Mouse (Mus musculus) embryonic facial prominence, embryonic 14.5 days (tissue): ENCODE measurements at regions not wholly inside any gene's neighbourhood (a gene's known extent, or its start where the extent isn't known, plus 50 kb on each side); places are given as distances from the start of the nearest gene placed in this dataset.

Source experiments
- ATAC-seq: fragments of 200-750 bp; cut with Nextera tagmentation; 2 replicates; pipeline ENCODE4 v1.8.0; 2017; ENCODE audit warnings: low read depth, moderate number of reproducible peaks, moderate TSS enrichment
- DNase-seq: peaks from one replicate; pipeline ENCODE4 v3.0.0-alpha.2; 2015; ENCODE audit warnings: low spot score
- H3K27ac ChIP-seq: fragments of 300-500 bp; sonication (generic); replicated peaks from 2 replicates; pipeline ENCODE4 v1.5.1; 2014; ENCODE audit warnings: low read depth, mild to moderate bottlenecking, low read length, moderate library complexity
- H3K27me3 ChIP-seq: fragments of 300-500 bp; sonication (generic); replicated peaks from 2 replicates; pipeline ENCODE4 v1.6.1; 2014; ENCODE audit warnings: low read length; ENCODE audit not compliant: control insufficient read depth, insufficient read depth
- H3K36me3 ChIP-seq: fragments of 300-500 bp; sonication (generic); 2 replicates; pipeline ENCODE4 v1.6.1; 2014; ENCODE audit warnings: low read length, mixed read lengths; ENCODE audit not compliant: control insufficient read depth, insufficient read depth
- H3K4me1 ChIP-seq: fragments of 300-500 bp; sonication (generic); 2 replicates; pipeline ENCODE4 v1.6.1; 2014; ENCODE audit warnings: antibody characterized with exemption, low read length; ENCODE audit not compliant: control insufficient read depth, insufficient read depth
- H3K4me2 ChIP-seq: fragments of 300-500 bp; sonication (generic); 2 replicates; pipeline ENCODE4 v1.6.1; 2014; ENCODE audit warnings: low read depth, mild to moderate bottlenecking, low read length, moderate library complexity, mixed read lengths
- H3K4me3 ChIP-seq: fragments of 300-500 bp; sonication (generic); 2 replicates; pipeline ENCODE4 v1.5.1; 2014; ENCODE audit warnings: low read depth, mild to moderate bottlenecking, low read length
- H3K9ac ChIP-seq: fragments of 300-500 bp; sonication (generic); 2 replicates; pipeline ENCODE4 v1.6.1; 2014; ENCODE audit warnings: low read depth, mild to moderate bottlenecking, low read length, moderate library complexity, mixed read lengths
- H3K9me3 ChIP-seq: fragments of 300-500 bp; sonication (generic); 2 replicates; pipeline ENCODE4 v1.6.1; 2016; ENCODE audit warnings: low read length; ENCODE audit not compliant: control insufficient read depth
- WGBS: fragments of 180-500 bp; shearing (Covaris S2); extraction: QIAGEN DNeasy Blood & Tissue Kit; methylation state at CpG from one replicate; pipeline ENCODE4 v1.1.7; 2014; 5-methylcytosine and 5-hydroxymethylcytosine counted together

- no peak for ATAC-seq
- no peak for DNase-seq
- Histone ChIP-seq H3K36me3 (no peaks in the 10 kb centered on the region), H3K27ac (no peak overlapping the region), H3K9me3 (no peaks in the 10 kb centered on the region), H3K4me2 (no peak overlapping the region), H3K27me3 (no peaks in the 10 kb centered on the region), H3K9ac (no peak overlapping the region), H3K4me3 (no peak overlapping the region), H3K4me1 (no peaks in the 10 kb centered on the region)
- WGBS: 71% methylated on average over 2 of the region's 2 CpGs
Observed at GRCm38 (mm10) chr14:120679072-120679471, 200.8 kb downstream of the Rap2a start.

GRCm38 (mm10) chr14:120680272-120680671 is 202.0 kb downstream of the Rap2a start:
- H3K36me3 ChIP-seq: no peaks in the 10 kb centered on the region
- H3K9ac ChIP-seq: no peak overlapping the region
- ATAC-seq (no peak), DNase-seq (peak; percentile 54)
- no peaks in the 10 kb centered on the region for H3K4me1 ChIP-seq
- no peaks in the 10 kb centered on the region for H3K9me3 ChIP-seq
- H3K27ac ChIP-seq: no peak overlapping the region
- H3K27me3 ChIP-seq: no peaks in the 10 kb centered on the region
- WGBS: 64% methylated on average over 2 of the region's 2 CpGs
- no peak overlapping the region for H3K4me3 ChIP-seq
- no peak overlapping the region for H3K4me2 ChIP-seq

GRCm38 (mm10) chr14:120685263-120685662 is 207.0 kb downstream of the Rap2a start:
- Histone ChIP-seq H3K9ac (no peak overlapping the region), H3K27ac (no peak overlapping the region), H3K4me3 (no peak overlapping the region), H3K27me3 (no peaks in the 10 kb centered on the region), H3K4me1 (no peaks in the 10 kb centered on the region), H3K36me3 (no peaks in the 10 kb centered on the region), H3K4me2 (no peak overlapping the region), H3K9me3 (no peaks in the 10 kb centered on the region)
- no peak for DNase-seq
- 74% methylated on average over 4 of the region's 4 CpGs for WGBS
- no peak for ATAC-seq

- Histone ChIP-seq H3K4me1 (no peaks in the 10 kb centered on the region), H3K36me3 (no peaks in the 10 kb centered on the region), H3K27me3 (no peaks in the 10 kb centered on the region), H3K27ac (no peak overlapping the region), H3K4me2 (no peak overlapping the region), H3K9me3 (no peaks in the 10 kb centered on the region), H3K9ac (no peak overlapping the region), H3K4me3 (no peak overlapping the region)
- DNase-seq (no peak), ATAC-seq (no peak)
- WGBS: 89% methylated on average over 7 of the region's 7 CpGs
Observed at GRCm38 (mm10) chr14:120685877-120686276, 207.6 kb downstream of the Rap2a start.

GRCm38 (mm10) chr14:120686751-120687150 is 208.5 kb downstream of the Rap2a start:
- 81% methylated on average over 4 of the region's 4 CpGs for WGBS
- DNase-seq (no peak), ATAC-seq (no peak)

GRCm38 (mm10) chr14:120699378-120699777 is 211.6 kb upstream of the Ipo5 start:
- Histone ChIP-seq H3K4me3 (no peak overlapping the region), H3K27ac (no peak overlapping the region), H3K4me1 (no peaks in the 10 kb centered on the region), H3K4me2 (no peak overlapping the region), H3K9ac (no peak overlapping the region), H3K27me3 (no peaks in the 10 kb centered on the region), H3K36me3 (no peaks in the 10 kb centered on the region), H3K9me3 (no peaks in the 10 kb centered on the region)
- 62% methylated on average over 4 of the region's 4 CpGs for WGBS
- no peak for ATAC-seq
- DNase-seq: no peak

More at GRCm38 (mm10) chr14:120686751-120687150, 208.5 kb downstream of the Rap2a start:
- Histone ChIP-seq H3K27me3 (no peaks in the 10 kb centered on the region), H3K36me3 (no peaks in the 10 kb centered on the region), H3K27ac (no peak overlapping the region), H3K4me3 (no peak overlapping the region), H3K4me1 (no peaks in the 10 kb centered on the region), H3K4me2 (no peak overlapping the region), H3K9me3 (no peaks in the 10 kb centered on the region), H3K9ac (no peak overlapping the region)

GRCm38 (mm10) chr14:120705301-120705801 is 205.7 kb upstream of the Ipo5 start:
- DNase-seq: peak; percentile 93
- no peaks in the 10 kb centered on the region for H3K4me1 ChIP-seq
- no peaks in the 10 kb centered on the region for H3K27me3 ChIP-seq
- no peak overlapping the region for H3K9ac ChIP-seq
- ATAC-seq: peak; percentile 65; the same call in 1 of the 2 replicates
- H3K4me2 ChIP-seq: no peak overlapping the region
- H3K9me3 ChIP-seq: no peaks in the 10 kb centered on the region
- no peak overlapping the region for H3K4me3 ChIP-seq
- no peak overlapping the region for H3K27ac ChIP-seq
- 57% methylated on average over 4 of the region's 4 CpGs for WGBS
- H3K36me3 ChIP-seq: no peaks in the 10 kb centered on the region

- H3K27ac ChIP-seq: no peak overlapping the region
Observed at GRCm38 (mm10) chr14:120710782-120711181, 200.2 kb upstream of the Ipo5 start.

More at GRCm38 (mm10) chr14:120710782-120711181, 200.2 kb upstream of the Ipo5 start:
- 73% methylated on average over 4 of the region's 4 CpGs for WGBS
- Histone ChIP-seq H3K9ac (no peak overlapping the region), H3K9me3 (no peaks in the 10 kb centered on the region), H3K4me3 (no peak overlapping the region), H3K36me3 (no peaks in the 10 kb centered on the region), H3K4me2 (no peak overlapping the region), H3K27me3 (no peaks in the 10 kb centered on the region), H3K4me1 (no peaks in the 10 kb centered on the region)
- ATAC-seq (no peak), DNase-seq (no peak)
